Mouse (Mus musculus): Measurements from ENCODE around the gene Arhgef19.
A peak's percentile ranks its signal among the peaks of the same experiment; 100 is the strongest.

Gene Arhgef19

GRCm38 (mm10) chr4:141304223-141304611 lies 64.9 kb downstream of the Arhgef19 start:
- peak; percentile 47 for DNase-seq (ENCODE audit: extremely low read depth, insufficient read length, low spot score)

GRCm38 (mm10) chr4:141306057-141306456 lies 66.8 kb downstream of the Arhgef19 start:
- no peak for DNase-seq (ENCODE audit: extremely low read depth, insufficient read length, low spot score)
